Mouse (Mus musculus): Measurements from ENCODE around the gene Rpl23.

Gene Rpl23

DNA sequence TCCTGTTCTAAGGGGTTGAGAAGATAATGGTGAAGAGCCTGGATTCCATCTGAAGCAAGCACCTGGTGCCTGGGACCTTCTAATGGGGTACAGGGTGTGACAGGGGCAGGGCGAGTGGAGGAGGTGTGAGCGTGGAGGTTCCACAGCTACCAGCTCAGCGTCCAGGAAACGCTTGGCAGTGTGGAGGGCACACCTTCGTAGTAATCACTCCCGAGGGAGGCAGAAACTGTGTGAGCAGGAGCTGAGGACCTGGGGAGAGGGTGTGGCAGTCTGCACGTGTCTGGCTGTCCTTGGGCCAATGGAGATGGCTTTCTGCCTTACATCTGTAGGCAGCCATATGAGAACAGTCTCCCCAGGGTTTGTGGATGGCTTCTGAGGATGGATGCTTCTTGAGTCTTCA lies 30.8 kb upstream of the Rpl23 start:
- DNase-seq = no peak

GRCm38 (mm10) chr11:97812491-97812921 lies 30.3 kb upstream of the Rpl23 start:
- no peak for DNase-seq

GRCm38 (mm10) chr11:97811569-97812362 lies 29.5 kb upstream of the Rpl23 start:
- no peak for DNase-seq

DNA sequence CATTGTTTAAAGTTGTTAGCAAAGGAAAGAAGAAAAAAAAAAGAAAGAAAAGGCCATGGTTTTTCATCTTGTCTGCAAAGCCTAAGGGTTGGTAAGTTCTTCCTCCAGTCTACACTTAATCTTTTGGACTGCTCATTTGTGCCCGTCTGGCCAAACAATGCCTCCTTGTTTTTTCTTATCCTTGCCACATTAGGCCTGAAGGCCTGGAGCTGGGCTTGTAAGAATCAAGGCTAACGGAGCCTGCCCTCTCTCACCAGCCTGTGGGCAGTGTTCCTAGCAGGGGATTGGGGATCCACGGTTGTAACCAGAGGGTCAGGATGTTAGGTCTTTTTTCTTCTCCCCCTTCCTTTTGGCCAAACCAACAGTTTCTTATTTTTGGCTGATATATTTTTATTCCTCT lies 28.7 kb upstream of the Rpl23 start:
- DNase-seq = no peak

GRCm38 (mm10) chr11:97810356-97810755 lies 28.1 kb upstream of the Rpl23 start:
- no peak for DNase-seq

DNA sequence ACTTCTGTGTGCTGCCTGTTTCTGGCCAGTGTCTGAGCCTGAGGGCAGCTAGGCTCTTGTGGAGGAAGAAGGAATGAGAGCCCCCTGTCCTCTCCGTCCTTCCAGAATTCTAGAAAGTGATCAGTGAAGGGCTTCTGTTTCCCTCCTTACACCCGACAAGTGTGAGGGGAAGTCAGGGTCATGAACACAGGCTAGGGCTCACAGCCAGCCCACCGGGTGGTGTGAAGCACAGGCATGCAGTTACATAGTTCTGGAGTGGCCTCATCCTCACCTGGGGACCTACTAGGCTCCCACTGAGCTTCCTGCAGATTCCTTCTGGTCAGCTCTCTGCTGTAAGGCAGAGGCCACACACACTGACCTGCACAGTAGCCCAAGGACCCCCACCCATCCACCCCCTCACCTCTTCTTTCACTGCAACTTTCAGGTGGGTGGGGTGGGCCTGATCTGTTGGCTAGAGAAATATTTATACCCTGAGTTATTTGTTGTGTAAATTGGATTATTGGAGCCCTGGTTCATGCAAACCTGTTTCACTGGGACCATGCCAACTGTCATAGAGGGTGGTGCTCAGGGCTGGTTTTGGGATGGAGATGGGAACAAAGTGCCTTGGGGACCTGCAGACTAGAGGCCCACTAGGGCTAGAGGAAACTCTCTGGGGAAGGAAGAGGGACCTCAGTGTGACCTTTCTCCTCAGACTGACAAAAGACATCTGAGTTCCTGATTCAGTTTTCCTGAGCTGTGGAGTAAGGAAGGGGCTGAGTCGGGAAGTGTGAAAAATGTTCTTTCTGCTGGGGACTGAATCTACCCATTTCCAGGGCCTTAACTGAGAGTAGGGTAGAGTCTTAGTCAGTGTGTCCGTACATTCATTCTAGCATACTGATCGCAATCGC lies 27.2 kb upstream of the Rpl23 start:
- no peak for DNase-seq

- no peak for DNase-seq
Measured at GRCm38 (mm10) chr11:97808621-97809234, 26.5 kb upstream of the Rpl23 start.

GRCm38 (mm10) chr11:97808093-97808492 lies 25.9 kb upstream of the Rpl23 start:
- DNase-seq = no peak

DNA sequence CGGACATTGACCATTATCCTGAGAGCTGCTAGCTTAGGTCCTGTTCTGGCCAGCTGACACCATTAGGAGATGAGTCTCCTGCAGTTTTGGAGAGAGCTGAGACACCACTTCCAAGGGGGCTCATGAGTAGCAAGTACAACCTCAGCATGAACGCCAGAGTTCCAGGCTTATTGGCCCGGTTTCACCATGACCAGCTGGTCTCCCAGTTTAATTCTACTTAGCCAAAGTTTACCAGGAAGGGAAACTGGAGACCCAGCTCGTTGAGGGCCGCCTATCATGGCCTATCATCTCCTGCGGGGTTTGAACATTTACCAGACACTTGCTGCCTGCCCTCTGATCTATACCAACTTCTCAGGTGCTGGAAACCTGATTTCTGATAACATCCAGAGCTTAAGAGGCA lies 25.4 kb upstream of the Rpl23 start:
- DNase-seq = no peak

DNA sequence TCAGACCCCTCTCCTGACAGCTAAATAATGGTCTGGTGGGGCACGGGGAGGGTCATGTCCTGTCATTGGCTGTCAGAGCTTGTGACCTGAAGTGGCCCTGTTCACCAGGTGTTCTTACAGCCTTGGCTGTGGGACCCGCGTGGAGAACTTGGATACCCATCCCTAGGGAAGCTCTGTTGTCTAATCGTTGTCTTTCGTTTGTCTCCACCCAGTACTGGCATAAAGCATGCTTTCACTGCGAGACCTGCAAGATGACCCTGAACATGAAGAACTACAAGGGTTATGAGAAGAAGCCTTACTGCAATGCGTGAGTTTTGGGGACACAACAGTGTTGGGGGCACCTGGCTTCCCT lies 24.4 kb upstream of the Rpl23 start:
- DNase-seq = no peak

DNA sequence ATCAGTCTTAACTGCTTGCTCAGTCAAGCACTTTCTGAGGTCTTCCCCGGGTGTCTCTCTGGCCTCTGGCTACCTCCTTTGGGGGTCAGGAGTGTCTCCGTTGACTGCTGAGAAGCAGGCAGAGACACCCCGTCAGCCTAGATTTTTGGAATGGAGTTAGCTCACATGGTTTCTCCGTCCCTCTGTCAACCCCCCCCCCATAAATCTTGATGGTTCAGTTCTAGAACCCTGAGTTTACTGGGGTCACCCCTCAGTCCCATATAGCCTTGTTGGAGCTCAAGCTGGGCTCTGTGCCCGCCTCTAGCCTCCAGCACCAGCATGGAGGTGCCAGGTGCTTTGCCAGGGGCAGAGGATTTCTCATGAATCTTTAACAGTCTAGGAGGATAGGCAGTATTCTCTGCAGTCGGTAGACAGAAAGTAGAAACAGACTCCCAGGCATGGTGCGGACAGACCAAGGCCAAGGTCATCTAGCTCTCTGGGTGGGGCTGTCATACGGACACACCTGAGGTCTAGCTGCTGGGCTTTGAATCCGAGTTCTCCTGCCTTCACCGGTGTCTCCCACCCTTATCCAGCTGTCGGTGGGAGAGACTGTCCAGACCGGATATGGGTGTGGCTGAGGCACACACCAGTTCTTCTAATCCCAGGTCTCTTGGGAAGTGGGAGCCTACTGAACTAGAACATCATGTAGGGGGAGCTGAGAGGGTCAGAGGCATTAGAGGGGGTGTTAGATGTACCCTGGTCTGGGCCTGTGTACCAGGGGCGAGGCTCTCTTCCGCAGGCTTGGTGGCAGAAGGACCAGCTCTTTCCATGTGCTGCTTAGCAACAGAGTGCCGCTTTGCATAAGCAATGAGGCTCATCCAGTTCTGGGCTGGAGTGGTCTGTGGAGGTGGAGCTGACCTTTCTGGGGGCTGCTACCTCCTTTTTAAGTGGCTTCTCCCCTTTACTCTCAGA lies 23.7 kb upstream of the Rpl23 start:
- no peak for DNase-seq

DNA sequence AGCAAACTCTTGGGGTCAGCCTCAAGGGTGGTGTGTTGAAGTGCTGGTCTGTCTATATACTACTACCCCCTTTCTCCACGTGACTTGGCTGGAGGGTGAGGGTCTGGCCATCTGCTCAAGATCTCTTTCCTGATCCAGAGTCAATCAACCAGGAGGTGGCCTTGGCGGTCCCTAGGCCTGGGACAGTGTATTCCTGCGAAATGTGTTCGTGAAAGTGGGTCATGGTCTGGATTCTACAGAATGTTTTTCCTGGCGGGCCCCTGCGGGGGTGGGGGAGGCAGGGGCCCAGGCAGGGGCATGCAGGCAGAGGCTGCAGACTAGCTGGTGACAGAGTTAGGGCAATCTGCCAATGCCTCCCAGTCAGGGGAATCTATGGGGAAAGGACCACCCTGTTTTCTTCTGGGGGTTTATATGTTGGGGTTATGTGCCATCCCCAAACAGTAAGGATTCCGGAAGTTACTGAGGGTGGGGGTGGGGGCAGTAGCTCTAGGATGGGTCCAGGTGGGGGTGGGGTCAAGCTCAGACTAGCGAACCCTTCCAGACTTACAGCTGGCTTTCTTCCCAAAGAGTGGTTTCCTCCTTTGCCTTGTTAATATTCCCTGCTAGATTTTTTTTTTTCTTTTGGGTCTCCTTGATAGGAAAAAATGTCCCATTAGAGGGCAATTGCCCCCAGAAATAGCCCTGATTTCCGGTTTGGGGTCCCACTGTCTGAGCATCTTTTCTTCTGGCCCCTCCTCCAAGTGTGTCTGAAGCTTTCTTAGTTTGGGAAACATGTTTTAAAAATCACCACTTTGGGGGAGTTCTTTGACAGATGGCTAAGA lies 22.8 kb upstream of the Rpl23 start:
- no peak for DNase-seq

DNA sequence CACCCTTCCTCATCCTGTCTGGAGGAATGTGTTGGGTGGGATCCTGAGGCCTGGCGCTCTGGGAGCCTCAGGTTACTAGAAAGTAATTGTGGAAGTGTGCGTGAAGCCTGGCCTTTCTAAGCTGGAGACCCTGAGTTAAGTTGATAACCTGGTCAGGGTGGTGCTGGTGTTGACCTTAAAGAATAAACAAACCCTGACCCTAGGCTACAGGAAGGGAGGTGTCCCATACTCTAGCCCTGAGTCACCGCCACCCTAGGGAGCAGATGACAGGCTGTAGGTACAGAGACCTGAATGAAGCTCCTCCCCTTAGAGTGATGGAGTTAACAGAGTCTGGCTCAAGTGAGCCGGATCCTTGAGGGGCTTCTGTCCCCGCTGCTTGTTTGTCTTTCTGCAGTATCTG lies 21.6 kb upstream of the Rpl23 start:
- no peak for DNase-seq

DNA sequence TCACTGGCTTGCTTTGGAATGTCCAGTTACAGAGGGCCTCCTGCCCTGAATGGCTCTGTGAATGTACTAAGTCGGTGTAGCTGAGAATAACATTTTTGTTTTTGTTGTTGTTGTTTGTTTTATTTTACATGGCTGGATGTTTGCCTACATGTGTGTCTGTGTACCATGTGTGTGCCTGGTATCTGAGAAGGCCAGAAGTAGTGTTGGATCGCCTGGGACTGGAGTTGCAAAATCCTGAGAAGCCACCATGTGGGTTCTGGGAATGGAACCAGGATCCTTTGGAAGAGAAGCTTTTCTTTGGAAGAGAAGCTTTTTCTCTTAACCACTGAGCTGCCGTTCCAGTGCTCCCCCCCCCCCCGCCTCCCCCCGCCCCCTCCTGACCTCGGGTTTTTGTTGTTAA lies 20.3 kb upstream of the Rpl23 start:
- DNase-seq = no peak

DNA sequence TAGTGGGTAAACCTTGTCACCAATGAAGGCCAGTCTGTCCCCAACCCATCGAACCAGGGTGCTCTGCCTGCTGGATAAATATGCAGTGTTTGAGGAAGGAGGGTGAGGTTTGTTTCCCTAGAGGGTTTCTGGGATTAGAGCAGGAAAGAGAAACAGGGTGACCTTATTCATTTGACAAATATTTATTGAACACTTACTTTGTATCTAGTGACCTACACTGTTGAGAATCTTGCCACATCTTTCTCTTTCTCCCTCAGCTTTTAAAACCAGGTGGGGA lies 19.9 kb upstream of the Rpl23 start:
- DNase-seq = no peak

- peak; percentile 52 for DNase-seq
Measured at GRCm38 (mm10) chr11:97801409-97802193, 19.4 kb upstream of the Rpl23 start.

DNA sequence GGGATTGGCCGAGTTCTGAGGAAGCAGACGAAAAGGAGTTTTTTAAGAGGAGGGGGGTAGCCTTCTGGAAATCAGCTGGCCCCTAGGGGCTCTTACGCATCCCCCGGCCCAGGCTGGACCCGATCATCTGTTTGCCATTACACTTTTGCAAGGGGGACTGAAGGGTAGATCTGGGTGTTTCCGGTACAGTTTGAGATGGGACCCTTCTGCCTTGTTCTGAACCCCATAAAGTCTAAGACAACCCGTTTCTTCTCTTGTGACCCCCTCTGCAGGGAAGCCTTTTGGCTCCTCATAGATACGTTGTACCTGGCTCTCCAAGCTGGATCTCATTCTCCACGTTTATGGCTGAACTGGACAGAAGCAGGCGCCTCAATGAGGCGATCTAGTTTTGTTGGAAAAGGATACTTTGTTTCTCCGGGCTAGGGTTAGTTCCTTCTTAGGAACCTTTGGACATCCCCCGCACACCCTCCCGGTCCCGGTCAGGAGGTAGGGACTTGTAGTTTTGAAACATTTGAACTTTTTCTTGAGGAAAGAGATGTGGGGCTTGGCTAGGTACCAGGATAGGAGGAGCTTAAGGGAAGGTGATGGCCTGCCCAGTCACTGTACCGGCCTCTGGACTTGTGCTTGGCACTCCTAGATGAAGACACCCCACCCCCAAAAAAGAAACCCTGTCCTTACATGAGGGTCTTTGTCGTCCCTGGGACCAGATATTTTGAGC lies 18.6 kb upstream of the Rpl23 start:
- DNase-seq = no peak

DNA sequence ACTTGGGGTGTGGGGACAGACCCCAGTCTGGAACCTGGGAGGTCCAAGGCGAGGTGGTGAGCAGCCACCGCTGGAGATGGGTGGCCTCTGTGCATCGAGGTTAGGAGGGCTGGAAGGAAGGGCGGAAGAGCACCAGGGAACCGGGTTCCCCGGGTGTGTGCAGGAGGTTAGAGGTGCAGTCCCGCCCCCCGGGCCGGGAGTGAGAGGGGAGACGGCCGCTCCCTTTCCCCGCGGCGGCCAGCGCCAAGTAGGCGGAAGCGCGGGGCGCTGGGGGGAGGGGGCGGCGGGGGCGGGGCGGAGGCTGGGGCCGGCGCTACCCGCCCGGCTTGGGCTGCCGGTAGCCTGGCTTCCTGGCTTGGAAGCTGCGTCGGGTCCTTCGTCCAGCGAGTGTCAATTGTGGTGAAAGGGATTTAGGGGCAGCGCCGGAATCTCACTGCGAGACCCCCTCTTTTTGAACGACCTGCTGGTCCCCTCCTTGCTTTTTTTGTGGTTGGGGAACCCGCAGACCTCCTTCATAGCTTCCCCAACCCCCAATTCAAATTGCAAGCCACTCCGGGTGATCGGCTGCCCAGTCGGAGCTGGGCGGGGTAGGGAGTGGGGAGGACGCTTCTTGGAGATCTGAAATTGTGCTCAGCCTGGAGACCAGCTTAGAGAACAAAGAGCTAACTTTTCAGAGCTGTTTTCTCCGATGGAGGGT lies 17.9 kb upstream of the Rpl23 start:
- peak; percentile 78 for DNase-seq

- DNase-seq = peak; percentile 80
Measured at GRCm38 (mm10) chr11:97799146-97799993, 17.1 kb upstream of the Rpl23 start.
